Mouse (Mus musculus): ENCODE measurements around the gene Hspa1b.
"Not testable (repeated sequence)": the region's sequence is repeated elsewhere in the genome, so short reads cannot be mapped to it uniquely, and the experiment has no call there.

DNA sequence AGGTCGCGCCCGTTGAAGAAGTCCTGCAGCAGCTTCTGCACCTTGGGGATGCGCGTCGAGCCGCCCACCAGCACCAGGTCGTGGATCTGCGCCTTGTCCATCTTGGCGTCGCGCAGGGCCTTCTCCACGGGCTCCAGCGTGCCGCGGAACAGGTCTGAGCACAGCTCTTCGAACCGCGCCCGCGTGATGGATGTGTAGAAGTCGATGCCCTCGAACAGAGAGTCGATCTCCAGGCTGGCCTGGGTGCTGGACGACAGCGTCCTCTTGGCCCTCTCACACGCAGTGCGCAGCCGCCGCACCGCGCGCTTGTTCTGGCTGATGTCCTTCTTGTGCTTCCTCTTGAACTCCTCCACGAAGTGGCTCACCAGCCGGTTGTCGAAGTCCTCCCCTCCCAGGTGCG lies 11.8 kb upstream of the Hspa1b start:
- TF ChIP-seq CTCF, POLR2A (IDR thresholded peaks at IDR 0.05; ENCODE audit: insufficient read depth, low read depth, low read length): not testable (repeated sequence)

All from olfactory bulb, adult 2 months (tissue).